Mouse (Mus musculus) ES-Bruce4 (cell line): ENCODE data around the gene Sox18. TPM values are rescaled to one million over a fixed set of nuclear protein-coding genes. Genes with fewer than 3 reads are reported as not detected.

ENCODE experiments used
- H3K27ac ChIP-seq: 2 replicates; pipeline ENCODE4 v1.5.1; 2012; ENCODE audit warnings: low read length, inconsistent platforms; ENCODE audit not compliant: insufficient read depth
- H3K27me3 ChIP-seq: 2 replicates; pipeline ENCODE4 v1.6.1; 2012; ENCODE audit warnings: mild to moderate bottlenecking, low read length, inconsistent platforms; ENCODE audit not compliant: control insufficient read depth, poor library complexity, insufficient read depth, severe bottlenecking
- H3K36me3 ChIP-seq: 2 replicates; pipeline ENCODE4 v1.6.1; 2012; ENCODE audit warnings: inconsistent platforms, mild to moderate bottlenecking, low read length, moderate library complexity; ENCODE audit not compliant: control insufficient read depth, poor library complexity, insufficient read depth, severe bottlenecking
- H3K4me1 ChIP-seq: one replicate; pipeline ENCODE4 v1.8.1; 2011; ENCODE audit warnings: low read length; ENCODE audit not compliant: control insufficient read depth, insufficient read depth
- H3K4me3 ChIP-seq: 2 replicates; pipeline ENCODE4 v1.5.1; 2011; ENCODE audit warnings: low read depth, mild to moderate bottlenecking, low read length
- H3K9ac ChIP-seq: 2 replicates; pipeline ENCODE4 v1.6.1; 2012; ENCODE audit warnings: low read depth, mild to moderate bottlenecking, inconsistent platforms; ENCODE audit not compliant: poor library complexity, severe bottlenecking
- H3K9me3 ChIP-seq: replicated peaks from 2 replicates; pipeline ENCODE4 v1.6.1; 2012; ENCODE audit warnings: mild to moderate bottlenecking, low read length, inconsistent platforms; ENCODE audit not compliant: control insufficient read depth, poor library complexity, insufficient read depth, severe bottlenecking
- CTCF ChIP-seq: IDR thresholded peaks from one replicate; pipeline ENCODE4 v1.8.1; 2011; ENCODE audit warnings: low read depth, low read length
- EP300 ChIP-seq: IDR thresholded peaks from 2 replicates; pipeline ENCODE4 v1.6.1; 2011; ENCODE audit warnings: low read depth, low read length; ENCODE audit not compliant: insufficient read depth
- POLR2A ChIP-seq: IDR thresholded peaks from one replicate; pipeline ENCODE4 v1.8.1; 2011; ENCODE audit warnings: low read length; ENCODE audit not compliant: insufficient read depth
- polyA plus RNA-seq: library from polyadenylated mRNA; stranded (reverse); fragments of >200 nt; gene quantifications from 2 replicates; pipeline ENCODE4 v1.2.4, GENCODE M21; 2011; ENCODE audit warnings: low read depth; ENCODE audit not compliant: missing spikeins, insufficient read depth, insufficient read length

Gene Sox18
- polyA plus RNA-seq, 1 experiment = 0.49 TPM

GRCm38 (mm10) chr2:181632624-181633023 lies 38.8 kb downstream of the Sox18 start:
- Histone ChIP-seq H3K9me3 (no peaks in the 10 kb centered on the region), H3K4me3 (no peak overlapping the region), H3K27me3 (no peaks in the 10 kb centered on the region), H3K9ac (no peak overlapping the region), H3K4me1 (no peaks in the 10 kb centered on the region), H3K27ac (no peak overlapping the region), H3K36me3 (peaks cover 44% of the 10 kb centered on the region)
- TF ChIP-seq CTCF (no peak), EP300 (no peak), POLR2A (no peak)

GRCm38 (mm10) chr2:181628471-181628870 lies 43.0 kb downstream of the Sox18 start:
- H3K36me3 ChIP-seq = peaks cover 25% of the 10 kb centered on the region
- H3K4me1 ChIP-seq = no peaks in the 10 kb centered on the region
- no peak overlapping the region for H3K9ac ChIP-seq
- H3K27me3 ChIP-seq = no peaks in the 10 kb centered on the region
- H3K9me3 ChIP-seq = no peaks in the 10 kb centered on the region
- TF ChIP-seq EP300 (no peak), POLR2A (no peak), CTCF (no peak)
- no peak overlapping the region for H3K27ac ChIP-seq
- H3K4me3 ChIP-seq = no peak overlapping the region

GRCm38 (mm10) chr2:181623401-181623800 lies 48.0 kb downstream of the Sox18 start:
- H3K27ac ChIP-seq = no peak overlapping the region
- no peak overlapping the region for H3K9ac ChIP-seq
- H3K4me1 ChIP-seq = no peaks in the 10 kb centered on the region
- H3K4me3 ChIP-seq = no peak overlapping the region
- TF ChIP-seq CTCF (no peak), EP300 (no peak), POLR2A (no peak)
- H3K9me3 ChIP-seq = no peaks in the 10 kb centered on the region
- peaks cover 29% of the 10 kb centered on the region for H3K36me3 ChIP-seq
- H3K27me3 ChIP-seq = no peaks in the 10 kb centered on the region

Other genes starting within 250 kb of the Sox18 start
- 4.3 and 5.4 TPM in 2 replicates for gene Zbtb46, start 212.2 kb downstream of the Sox18 start, polyA plus RNA-seq
- gene Abhd16b, start 178.4 kb downstream of the Sox18 start, polyA plus RNA-seq = not detected in 2 replicates
- gene Tpd52l2, start 174.5 kb downstream of the Sox18 start, polyA plus RNA-seq = 144 and 145 TPM in 2 replicates
- gene Dnajc5, start 151.2 kb downstream of the Sox18 start, polyA plus RNA-seq = 58.7 and 59.0 TPM in 2 replicates
- gene Uckl1, start 86.7 kb downstream of the Sox18 start, polyA plus RNA-seq = 37.1 and 37.5 TPM in 2 replicates
- 80.1 and 80.4 TPM in 2 replicates for gene Prpf6, start 79.8 kb downstream of the Sox18 start, polyA plus RNA-seq
- gene Zfp512b, start 78.8 kb downstream of the Sox18 start, polyA plus RNA-seq = 14.6 and 14.7 TPM in 2 replicates
- gene Samd10, start 72.4 kb downstream of the Sox18 start, polyA plus RNA-seq = 12.5 and 14.7 TPM in 2 replicates
- gene Gm29797, start 14.6 kb downstream of the Sox18 start, polyA plus RNA-seq = 1.2 and 1.6 TPM in 2 replicates
- gene Tcea2, start 8.7 kb upstream of the Sox18 start, polyA plus RNA-seq = 13.0 and 15.3 TPM in 2 replicates
- 36.3 and 46.5 TPM in 2 replicates for gene Rgs19, start 22.3 kb upstream of the Sox18 start, polyA plus RNA-seq
- not detected in 2 replicates for gene Lkaaear1, start 26.8 kb upstream of the Sox18 start, polyA plus RNA-seq
- gene Oprl1, start 43.4 kb upstream of the Sox18 start, polyA plus RNA-seq = 0.78 and 1.2 TPM in 2 replicates
- gene Myt1, start 91.7 kb upstream of the Sox18 start, polyA plus RNA-seq = 0.13 TPM in 1 of 2 replicates, not detected in the other
- gene Pcmtd2, start 166.2 kb upstream of the Sox18 start, polyA plus RNA-seq = 22.4 and 26.0 TPM in 2 replicates
- 14.4 and 18.2 TPM in 2 replicates for gene Polr3k, start 192.7 kb upstream of the Sox18 start, polyA plus RNA-seq